Mouse (Mus musculus): Measurements from ENCODE around the gene Zfp523.

DNA sequence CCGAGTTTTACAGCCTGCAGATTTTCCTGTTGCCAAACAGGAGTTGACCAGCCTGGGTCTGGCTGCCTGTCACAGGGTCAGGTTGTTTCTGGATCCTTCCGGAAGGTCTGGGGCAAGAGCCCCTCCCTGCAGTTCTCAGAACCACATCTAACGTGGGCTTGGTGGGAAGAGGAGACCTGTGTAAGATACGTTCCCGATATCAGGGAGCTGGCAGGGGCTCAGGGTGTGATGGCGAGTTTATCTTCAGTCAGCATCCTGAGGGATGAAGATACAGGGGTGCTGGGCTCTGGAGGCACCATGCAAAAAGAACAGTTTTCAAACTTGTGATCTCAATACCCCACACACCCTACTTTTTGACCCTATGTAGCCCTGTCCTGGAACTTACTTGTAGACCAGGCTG is 60.9 kb downstream of the Zfp523 start:
- TF ChIP-seq CTCF (IDR thresholded peaks at IDR 0.05; ENCODE audit: low read depth): no peak
- TF ChIP-seq EP300 (IDR thresholded peaks at IDR 0.05; ENCODE audit: low read depth): no peak

Data from heart, postnatal 0 days (tissue).